Mouse (Mus musculus) C2C12 (cell line): ENCODE measurements around the gene Aph1b.

ENCODE experiments used
- CEBPB ChIP-seq: IDR thresholded peaks from one replicate; pipeline ENCODE4 v1.6.1; 2011; ENCODE audit warnings: low read depth, mild to moderate bottlenecking, control low read depth, moderate library complexity
- CTCF ChIP-seq: IDR thresholded peaks from one replicate; pipeline ENCODE4 v1.5.1; 2011; ENCODE audit not compliant: control insufficient read depth, insufficient read depth, insufficient read length
- MAX ChIP-seq: IDR thresholded peaks from one replicate; pipeline ENCODE4 v1.6.1; 2011; ENCODE audit warnings: mild to moderate bottlenecking, control low read depth
- MYOG ChIP-seq: IDR thresholded peaks from one replicate; pipeline ENCODE4 v1.6.1; 2011; ENCODE audit not compliant: control insufficient read depth, insufficient read length; ENCODE audit errors: extremely low read depth
- USF1 ChIP-seq: IDR thresholded peaks from one replicate; pipeline ENCODE4 v1.6.1; 2011; ENCODE audit warnings: low read depth, mild to moderate bottlenecking, control low read depth, moderate library complexity

GRCm38 (mm10) chr9:66820996-66821395 lies 25.7 kb upstream of the Aph1b start:
- TF ChIP-seq MAX: no peak
- no peak for TF ChIP-seq CTCF
- no peak for TF ChIP-seq USF1
- no peak for TF ChIP-seq CEBPB
- TF ChIP-seq MYOG: no peak
